Mouse (Mus musculus): ENCODE data around the gene Dnajb13.

Dnajb13 gene

DNA sequence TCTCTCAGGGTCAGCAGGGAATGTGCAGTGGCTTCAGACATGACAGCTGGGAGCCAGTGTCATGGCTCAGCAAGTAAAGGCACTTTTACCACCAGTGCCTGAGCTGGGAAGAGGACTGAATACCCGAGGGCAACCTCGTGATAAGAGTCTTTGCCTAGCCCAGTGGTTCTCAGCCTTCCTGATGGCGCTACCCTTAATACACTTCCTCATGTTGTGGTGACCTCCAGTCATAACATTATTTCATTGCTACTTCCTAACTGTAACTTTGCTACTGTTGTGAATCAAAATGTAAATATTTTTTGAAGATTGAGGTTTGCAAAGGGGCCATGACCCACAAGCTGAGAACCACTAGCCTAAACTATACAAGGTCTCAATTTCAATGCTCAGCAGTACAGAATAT lies 6.1 kb downstream of the Dnajb13 start:
- no peak for DNase-seq (ENCODE audit: inconsistent ontology term)

DNA sequence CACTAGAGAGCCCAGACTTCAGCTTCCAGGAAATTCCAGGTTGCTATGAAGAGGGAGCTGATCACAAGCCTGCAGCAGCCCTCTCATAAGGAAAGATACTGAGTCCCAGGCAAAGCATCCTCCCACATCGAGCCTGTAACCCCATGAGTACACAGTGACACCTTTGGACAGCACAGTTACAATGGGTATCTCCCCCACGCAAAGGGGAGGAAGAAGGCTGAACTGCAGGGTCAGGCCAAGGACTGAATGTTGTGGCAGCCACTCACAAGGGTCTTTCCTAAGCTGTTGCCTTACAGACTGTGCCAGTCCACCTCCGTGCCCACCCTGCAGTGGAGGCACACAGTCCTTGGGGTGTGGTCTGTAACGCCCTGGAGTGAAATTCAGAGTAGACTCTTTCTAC lies 8.3 kb downstream of the Dnajb13 start:
- no peak for DNase-seq (ENCODE audit: inconsistent ontology term)

DNA sequence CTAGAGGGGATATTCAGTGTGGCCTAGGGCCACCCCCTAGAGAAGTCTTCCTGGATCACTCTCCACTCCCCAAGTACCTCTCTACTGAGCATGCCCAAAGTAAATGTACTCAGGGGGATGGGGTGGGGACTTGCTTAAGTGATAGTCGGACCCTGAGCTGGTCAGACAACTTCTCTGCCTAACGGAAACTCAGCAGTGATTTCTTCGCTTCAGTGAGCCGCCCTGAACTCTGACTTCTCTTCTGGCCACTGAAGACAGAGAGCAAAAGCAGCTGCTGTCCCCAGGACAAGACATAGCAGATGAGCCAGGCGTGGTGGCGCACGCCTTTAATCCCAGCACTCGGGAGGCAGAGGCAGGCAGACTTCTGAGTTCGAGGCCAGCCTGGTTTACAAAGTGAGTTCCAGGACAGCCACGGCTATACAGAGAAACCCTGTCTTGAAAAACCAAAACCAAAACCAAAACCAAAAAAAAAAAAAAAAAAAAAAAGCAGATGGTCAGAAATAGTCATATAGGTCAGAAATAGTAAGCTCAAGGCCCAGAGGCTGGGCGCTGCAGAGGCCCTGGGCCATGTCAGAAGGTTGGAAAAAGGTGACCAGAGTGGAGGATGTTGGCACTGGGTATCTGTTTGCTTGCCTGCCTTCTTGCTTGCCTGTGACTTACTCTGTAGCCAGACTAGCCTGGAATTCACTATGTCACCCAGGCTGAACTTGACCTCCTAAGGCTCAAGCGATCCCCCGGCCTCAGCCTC lies 9.8 kb downstream of the Dnajb13 start:
- no peak for DNase-seq (ENCODE audit: inconsistent ontology term)

DNA sequence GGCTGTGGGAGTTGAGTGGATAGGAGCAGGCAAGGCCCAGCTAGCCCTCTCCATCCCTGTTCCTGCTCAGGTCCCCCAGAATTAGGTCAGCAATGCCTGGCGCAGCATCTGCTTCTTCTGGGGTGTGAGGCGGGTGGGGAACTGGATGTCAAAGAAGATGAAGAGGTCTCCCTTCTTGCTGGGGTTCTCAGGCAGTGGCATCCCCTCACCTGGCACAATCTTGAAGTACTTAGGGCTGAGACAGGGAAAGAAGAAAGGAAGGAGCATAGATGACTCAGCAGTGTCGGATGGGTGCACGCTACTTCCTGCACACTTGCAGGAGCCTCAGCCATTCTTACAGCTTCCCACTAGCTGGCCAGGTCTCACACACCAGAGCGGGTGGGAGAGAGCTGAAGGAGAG lies 11.7 kb downstream of the Dnajb13 start:
- DNase-seq (ENCODE audit: inconsistent ontology term) = no peak

DNA sequence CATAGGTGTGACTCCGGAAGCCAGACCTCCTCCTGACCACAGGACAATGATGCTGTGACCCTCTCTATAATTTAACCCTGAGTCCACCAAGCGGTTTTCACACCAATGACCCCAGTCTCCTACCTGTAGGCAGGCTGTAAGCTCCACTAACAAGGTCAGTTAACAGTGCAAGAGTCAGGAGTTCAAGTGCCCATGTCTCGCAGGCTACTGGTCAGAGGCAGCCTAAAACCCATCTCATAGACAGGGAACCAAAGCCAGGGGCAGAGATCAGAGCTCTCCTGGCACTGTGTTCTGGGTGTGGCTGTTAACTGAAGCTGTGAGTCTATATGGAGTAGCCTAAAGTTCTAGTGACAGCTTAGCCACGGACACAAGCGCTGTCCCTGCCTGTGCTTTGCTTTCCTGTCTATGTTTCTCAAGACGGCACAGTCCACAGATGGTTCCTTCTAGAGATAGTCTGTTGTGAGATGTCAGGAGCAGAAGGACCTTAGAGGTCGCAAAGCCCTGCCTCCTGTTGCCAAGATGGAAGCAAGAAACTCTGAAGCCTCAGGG lies 12.3 kb downstream of the Dnajb13 start:
- no peak for DNase-seq (ENCODE audit: inconsistent ontology term)

DNA sequence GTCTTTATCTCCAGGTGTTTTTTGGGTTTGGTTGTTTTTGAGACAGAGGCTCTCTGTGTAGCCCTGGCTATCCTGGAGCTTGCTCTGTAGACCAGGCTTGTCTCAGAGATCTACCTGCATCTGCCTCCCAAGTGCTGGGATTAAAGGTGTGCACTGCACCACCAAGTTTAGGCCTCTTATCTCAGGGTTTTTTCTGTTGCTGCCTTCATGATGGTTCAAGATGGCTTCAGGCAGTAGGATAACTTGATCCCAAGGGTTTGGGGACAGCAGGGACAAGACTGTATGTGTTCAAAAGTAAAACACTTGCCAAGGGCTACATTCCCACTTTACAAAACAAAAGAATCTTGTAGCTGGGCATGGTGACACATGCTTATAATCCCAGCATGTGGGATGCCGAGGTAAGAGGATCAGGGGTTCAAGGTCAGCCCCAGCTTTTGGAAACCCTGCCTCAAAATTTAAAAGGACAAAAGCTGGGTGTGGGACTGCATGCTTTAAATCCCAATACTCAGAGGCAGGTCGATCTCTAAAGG lies 12.9 kb downstream of the Dnajb13 start:
- DNase-seq (ENCODE audit: inconsistent ontology term) = no peak

DNA sequence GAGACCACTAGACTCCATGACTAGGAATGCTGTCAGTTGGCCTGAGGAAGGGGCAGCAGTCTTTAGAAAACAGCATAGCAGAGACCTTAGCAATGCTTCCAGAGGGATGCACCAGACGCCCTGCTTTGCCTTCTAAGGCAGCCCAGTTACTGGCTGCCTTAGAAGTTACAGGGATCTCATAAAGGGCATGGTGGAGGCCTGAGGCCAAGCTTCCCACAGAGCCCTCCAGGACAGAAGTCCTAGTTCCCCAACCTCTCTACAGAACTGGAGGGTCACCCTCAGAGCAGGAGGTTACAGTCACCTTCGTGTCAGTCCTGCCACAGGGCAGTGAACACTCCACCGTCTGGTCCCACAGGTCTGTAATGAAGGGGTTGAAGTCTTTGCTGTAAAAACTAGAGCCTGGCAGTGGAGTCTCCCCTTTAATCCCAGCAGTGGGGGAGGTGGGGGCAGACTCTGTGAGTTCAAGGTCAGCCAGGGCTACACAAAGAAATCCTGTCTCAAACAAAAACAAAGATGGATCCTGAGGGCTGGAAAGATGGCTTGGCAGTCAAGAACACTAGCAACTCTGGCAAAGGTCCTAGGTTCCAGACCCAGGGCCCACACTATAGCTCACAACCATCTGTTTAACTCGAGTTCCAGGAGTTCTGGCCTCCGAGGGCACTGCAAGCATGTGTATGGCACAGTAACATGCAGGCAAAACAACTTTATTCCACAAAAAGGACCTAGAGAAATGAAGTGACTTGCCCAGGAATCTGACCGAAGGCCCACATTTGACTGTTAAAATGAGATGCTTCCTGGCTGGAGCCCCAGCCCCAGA lies 13.5 kb downstream of the Dnajb13 start:
- no peak for DNase-seq (ENCODE audit: inconsistent ontology term)

DNA sequence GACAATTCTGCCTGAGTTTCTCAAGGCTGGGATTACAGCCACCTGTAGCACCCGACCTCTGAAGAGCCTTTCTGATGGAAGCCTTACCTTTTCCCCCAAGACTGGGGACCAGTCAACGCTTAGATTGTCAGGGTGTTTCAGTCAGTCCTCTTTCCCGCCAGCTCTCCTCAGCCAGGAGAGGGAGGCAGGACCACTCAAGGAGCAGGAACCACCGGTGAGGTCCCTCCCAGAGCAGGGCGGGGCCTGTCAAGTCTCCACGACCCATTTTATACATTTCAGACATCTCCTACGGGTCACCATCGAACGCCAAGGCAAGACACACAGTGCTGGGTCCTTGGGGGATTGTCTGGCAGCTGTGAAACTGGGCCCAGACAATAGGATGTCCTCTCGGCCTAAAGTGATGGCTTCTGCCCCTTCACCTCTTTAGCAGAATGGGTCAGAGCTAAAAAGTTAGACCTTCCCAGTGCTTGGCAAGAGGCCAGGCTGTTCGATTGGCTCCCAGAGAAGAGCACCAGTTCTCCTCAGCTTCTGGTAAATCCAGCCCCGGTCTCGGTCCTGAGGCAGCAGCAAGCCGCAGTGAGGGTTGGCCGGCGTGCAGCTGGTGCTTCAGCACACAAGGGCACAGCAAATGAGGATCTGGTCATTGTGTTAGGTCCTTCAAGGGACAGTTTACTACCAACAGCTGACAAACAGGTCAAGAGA lies 14.3 kb downstream of the Dnajb13 start:
- DNase-seq (ENCODE audit: inconsistent ontology term) = no peak

DNA sequence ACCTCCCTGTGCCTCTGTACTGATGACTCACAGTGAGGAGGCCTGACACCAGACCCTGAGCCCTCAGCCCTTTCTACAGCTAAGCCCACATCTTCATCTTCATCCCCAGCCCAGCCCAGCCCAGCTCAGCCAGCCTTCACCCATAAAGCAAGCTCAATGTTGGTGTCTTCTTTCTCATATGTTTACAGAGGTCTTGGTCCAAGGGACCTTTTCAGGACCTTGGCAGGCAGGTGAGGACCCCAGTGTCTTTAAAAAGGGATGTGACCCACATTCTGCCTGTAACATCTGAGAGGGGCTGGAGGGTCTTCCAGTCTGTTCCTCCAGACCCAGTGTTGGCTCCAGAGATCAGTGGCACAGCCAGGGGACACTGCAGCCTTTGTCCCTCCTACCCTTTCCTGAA lies 15.3 kb downstream of the Dnajb13 start:
- no peak for DNase-seq (ENCODE audit: inconsistent ontology term)

DNA sequence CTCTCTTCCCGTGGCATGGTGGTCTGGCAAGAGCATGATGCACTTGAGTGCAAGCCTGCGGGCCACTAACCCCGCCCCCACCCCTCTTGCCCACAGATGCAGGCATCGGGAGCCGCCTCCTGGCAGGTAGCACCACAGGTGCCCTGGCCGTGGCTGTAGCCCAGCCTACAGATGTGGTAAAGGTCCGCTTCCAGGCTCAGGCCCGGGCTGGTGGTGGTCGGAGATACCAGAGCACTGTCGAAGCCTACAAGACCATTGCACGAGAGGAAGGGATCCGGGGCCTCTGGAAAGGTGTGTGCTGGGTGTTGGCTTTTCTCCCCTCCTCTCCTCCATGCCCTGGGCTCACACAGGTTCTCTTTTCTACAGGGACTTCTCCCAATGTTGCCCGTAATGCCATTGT lies 16.8 kb downstream of the Dnajb13 start:
- DNase-seq (ENCODE audit: inconsistent ontology term) = no peak

DNA sequence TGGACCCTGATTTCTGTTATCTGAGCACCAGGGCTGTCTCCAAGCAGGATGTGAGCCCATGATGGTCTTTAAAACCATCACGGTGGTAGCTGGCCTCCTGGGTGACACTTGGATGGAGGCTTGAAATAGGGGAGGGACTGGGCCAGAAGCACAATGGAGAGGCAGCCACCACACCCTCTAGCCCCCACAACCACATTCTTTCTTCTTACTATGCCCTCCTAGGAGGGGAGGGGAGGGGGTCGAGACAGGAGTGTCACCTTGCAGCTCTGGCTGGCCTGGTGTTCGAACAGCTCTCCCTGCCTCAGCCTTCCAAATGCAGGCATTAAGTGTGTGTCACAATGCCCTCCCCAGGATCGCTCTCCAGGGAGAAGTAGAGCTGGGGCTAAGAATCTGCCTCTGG lies 17.4 kb downstream of the Dnajb13 start:
- DNase-seq (ENCODE audit: inconsistent ontology term) = no peak

DNA sequence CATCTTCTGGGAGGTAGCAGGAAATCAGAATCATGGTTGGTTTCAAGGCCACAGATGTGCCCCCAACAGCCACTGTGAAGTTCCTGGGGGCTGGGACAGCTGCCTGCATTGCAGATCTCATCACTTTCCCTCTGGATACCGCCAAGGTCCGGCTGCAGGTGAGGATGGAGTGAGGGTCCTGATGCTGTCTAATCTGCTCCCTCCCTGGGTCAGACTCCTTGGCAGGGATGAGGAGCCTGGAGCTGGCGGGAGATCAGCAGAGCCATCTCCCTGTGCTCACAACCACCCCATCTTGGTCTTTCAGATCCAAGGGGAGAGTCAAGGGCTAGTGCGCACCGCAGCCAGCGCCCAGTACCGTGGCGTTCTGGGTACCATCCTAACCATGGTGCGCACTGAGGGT lies 18.0 kb downstream of the Dnajb13 start:
- DNase-seq (ENCODE audit: inconsistent ontology term) = no peak

DNA sequence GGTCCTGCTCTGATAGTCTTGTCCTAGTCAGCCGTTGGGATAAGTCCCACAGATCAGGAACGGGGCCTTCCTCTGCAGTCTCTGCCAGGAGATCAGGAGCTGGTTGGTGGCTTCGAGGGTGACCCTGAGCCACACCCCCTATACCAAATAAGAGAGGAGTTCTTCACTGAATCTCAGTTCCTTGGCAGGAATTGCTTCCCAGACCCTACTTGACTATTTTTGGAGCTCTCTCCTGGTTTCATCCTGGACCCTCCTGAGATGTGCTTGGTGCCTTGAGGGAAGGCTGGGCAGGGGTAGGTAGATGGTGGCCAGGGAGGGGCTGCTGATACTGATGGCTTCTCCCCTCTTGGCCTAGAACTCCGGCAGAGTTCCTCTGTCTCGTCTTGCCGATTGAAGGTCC lies 18.4 kb downstream of the Dnajb13 start:
- DNase-seq (ENCODE audit: inconsistent ontology term) = no peak

DNA sequence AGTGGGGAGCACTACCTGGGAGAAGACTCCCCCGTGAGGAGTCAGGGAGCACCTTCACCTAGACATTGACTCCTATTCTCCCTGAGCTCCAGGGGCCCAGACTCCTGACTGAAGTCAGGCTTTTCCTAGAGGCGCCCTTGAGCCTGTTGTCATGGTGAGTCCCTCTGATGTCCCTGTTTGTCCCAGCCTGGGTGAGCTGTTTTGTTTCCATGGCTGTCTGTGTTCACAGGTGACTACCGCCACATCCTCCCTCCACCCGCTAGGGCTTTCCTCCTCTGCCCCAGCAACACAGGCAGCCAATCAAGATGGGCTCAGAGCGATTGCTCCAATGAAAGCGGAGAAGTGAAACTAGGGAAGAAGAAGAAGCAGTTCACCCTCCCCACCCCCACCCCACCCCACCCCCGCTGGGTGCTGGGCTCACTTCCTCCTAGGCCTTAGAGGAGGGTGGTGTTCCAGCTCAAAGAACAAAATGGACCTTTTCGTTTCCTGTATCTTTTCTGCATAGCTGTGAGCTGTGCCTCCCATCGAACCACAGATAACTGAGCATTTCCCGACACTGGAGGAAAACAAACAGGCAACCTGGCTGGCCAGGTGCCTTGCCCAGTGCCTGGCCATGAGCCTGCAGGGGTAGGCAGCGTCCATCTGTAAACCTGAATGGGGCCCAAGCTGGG lies 19.0 kb downstream of the Dnajb13 start:
- DNase-seq (ENCODE audit: inconsistent ontology term) = peak; percentile 52

DNA sequence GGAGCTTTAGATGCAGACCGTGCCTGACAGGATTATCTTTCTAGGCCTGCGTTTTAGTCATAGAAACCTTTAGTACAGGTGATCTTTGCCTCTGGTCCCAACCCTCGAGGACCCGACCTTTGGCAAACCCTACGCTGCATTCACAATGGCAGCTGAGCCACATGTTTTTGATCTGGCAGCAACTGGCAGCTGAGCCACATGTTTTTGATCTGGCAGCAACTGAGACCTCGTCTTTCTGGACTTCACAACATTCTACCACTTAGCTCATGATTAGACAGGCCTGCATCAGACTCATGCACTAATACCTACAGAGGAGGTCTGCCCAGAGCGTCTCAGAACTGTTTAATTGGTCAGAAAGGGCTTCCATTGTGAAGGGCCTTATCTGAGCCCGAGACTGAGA lies 19.7 kb downstream of the Dnajb13 start:
- DNase-seq (ENCODE audit: inconsistent ontology term) = no peak

DNA sequence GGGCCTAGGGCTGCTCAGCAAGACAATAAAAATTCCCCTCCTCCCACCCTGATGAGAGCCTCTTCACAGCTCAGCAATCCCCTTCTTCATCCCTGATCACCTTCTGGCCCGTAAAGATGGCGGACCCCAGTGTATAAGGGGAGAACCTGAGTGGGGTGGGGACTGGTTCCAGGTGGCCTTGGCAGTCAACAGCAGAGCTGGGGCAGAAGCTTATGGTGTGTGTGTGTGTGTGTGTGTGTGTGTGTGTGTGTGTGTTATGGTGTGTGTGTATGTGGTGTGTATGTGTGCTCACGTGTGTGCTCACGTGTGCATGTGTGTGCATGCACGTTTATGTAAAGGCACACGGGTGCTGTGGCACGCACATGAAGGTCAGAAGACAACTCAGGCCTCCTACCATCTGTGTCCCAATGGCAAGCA lies 20.3 kb downstream of the Dnajb13 start:
- no peak for DNase-seq (ENCODE audit: inconsistent ontology term)

DNA sequence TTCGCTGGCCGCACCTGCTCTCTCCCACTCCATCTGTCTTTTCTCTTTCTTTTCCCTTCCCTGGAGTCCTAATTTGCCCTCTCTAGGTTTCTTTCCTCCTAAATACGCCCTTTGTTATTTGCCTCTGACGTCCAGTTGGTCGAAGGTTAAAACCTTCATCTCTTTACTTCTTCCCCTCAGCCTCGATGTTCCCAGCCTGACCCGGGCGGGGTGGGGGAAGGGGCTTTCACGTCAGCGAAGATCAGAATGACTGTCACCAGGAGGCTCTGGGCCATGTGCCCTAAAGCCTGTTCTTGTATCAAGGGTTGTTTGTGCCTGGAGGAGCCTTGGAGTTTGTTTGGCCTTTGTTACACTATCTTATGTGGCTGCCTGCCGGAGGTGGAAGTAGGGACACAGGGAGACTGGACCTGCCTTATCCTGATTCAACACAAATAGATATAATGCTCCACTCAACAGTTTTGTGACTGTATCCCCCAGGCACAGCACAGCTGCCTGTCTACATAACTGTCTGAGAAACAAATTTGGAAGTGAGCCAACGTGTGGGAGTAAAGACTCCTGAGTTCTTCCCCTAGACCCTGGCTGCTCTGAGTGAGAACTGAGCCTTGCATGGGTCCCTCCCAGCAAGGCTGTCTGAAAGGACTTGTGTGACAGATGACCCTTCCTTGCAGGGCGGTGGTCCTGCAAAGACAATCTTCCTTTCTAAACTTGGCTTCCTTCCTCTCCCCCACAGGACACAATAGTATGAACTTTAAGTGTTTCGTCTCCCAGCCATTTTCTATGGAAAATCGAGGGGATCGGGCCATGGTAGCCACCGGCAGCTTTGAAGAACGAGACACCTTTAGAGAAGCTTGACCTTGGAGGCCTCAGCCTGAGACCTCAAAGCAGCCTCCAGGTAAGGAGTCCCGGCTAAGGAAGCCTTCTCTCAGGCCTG lies 21.0 kb downstream of the Dnajb13 start:
- DNase-seq (ENCODE audit: inconsistent ontology term) = peak; percentile 60

DNA sequence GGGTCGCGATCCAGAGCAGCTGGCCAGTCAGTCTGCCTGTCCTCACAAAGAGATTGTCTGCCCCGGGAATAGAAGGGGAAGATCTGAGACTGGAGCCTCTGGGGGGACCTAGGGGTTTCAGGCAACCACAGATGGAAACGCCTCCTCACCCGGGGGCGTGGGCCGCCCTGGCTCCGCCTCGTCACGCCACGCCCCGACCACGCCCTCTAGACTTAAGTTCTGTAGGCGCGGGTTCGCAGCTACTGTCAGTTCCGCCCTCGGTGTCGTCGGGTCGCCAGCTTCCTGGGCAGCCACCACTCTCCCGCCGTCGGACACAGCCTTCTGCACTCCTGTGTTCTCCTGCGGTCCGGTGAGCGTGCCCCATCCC lies 21.7 kb downstream of the Dnajb13 start, which contains the start of gene Ucp2:
Ucp2 (plus strand) TSS at position 221 of the 367 bp plus-strand sequence.
- peak; percentile 36 for DNase-seq (ENCODE audit: inconsistent ontology term)

DNA sequence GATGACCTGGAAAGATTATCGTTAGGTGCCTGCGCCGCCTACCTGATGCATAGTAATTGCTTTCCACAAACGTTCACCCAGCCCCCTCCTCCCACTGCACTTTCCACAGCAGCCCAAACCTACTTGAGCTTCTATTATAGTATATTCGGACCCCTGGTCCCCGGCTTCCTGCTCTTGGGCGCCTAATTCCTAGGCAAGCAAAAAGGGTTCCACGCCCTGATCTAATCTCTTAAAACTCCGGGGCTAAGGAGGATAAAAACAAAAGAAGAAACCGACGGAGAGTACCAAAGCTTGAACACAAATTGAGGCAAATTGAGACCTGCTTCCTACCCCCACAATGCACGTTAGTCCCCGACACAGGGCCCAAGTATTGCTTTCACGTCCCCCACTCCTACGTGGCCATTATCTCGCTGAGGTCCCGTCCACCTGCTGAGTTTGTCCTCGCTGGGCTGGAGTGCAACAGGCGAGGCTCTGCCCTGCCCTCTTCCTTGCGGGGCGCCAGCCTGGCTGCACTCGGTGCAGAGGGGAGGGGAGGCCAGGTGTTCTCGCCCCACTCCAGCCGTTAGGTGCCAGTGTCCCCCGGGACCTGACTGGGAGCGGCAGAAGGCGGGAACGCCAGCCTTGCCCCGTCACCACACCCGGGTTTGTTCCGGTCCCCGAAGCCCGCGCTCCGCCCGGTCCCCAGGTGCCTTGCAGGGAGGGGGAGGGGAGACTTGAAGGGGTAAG lies 22.2 kb downstream of the Dnajb13 start:
- DNase-seq (ENCODE audit: inconsistent ontology term) = no peak

All from Muller cell, postnatal 12 days (primary cell).